Mouse (Mus musculus) embryonic stem cell, embryonic (primary cell): ENCODE measurements around the gene Mmp11.

Source experiments
- CTCF ChIA-PET, 4 experiments: fragments of 300-600 bp in 2 of 4; fragments of 350-600 bp in 2 of 4; sonication (Branson Sonifier 250); formaldehyde crosslinking; loops; one replicate each; lab custom pipeline; 2022; ENCODE audit warnings: inconsistent platforms in 2 of 4; lab: Charles Lee
- POLR2A ChIA-PET, 4 experiments: fragments of 300-600 bp in 2 of 4; fragments of 350-600 bp in 2 of 4; sonication (Branson Sonifier 250); formaldehyde crosslinking; loops; one replicate each; lab custom pipeline; 2022; ENCODE audit warnings: antibody characterized with exemption in 4 of 4, inconsistent platforms in 1 of 4; lab: Charles Lee

Gene Mmp11

DNA sequence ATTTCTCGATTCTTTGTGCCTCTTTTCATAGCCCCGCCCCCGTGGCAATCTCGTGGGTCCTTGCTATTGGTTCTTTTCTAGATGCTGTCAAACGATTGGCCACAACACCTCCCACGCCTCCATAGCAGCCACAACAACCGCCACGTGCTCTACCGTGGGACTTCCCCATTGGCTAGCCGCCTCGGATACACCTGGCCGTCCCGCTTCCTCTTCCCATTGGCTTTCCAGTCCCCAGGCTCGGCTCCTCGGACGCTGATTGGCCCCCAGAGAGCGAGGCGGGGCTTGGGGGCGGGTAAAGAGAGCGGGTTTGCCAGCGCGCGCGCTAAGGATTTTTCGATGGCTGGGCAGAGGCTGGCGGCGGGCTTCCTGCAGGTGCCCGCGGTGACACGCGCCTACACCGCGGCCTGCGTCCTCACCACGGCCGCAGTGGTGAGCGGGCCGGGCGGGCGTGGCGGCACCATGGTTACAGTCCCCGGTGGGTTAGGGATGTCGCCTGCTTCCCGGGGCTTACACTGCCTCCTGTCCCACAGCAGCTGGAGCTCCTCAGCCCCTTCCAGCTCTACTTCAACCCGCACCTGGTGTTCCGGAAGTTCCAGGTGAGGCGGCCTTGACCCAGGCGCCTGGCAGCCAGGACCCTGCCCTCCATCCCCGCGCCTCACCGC is 43.1 kb downstream of the Mmp11 start, which contains the start of gene Derl3:
TSS of gene Derl3 (plus strand) at position 325 of the 662 bp plus-strand sequence.
- ChIA-PET POLR2A (interaction anchor here (0.5 to 5.6 kb wide), 19 partner anchors 10 to 62 kb away, joined by 3 to 46 read pairs (median 4); partner anchors contain the start of genes Mmp11 (in 2 of the 4), Smarcb1 (in 2 of the 4), Chchd10 (in 1 of the 4) and Mif (in 1 of the 4)), CTCF (interaction anchor here (0.5 to 3.5 kb wide), 6 partner anchors 10 to 128 kb away, joined by 3 to 15 read pairs (median 5); partner anchors contain the start of gene Ddt (in 1 of the 4))

DNA sequence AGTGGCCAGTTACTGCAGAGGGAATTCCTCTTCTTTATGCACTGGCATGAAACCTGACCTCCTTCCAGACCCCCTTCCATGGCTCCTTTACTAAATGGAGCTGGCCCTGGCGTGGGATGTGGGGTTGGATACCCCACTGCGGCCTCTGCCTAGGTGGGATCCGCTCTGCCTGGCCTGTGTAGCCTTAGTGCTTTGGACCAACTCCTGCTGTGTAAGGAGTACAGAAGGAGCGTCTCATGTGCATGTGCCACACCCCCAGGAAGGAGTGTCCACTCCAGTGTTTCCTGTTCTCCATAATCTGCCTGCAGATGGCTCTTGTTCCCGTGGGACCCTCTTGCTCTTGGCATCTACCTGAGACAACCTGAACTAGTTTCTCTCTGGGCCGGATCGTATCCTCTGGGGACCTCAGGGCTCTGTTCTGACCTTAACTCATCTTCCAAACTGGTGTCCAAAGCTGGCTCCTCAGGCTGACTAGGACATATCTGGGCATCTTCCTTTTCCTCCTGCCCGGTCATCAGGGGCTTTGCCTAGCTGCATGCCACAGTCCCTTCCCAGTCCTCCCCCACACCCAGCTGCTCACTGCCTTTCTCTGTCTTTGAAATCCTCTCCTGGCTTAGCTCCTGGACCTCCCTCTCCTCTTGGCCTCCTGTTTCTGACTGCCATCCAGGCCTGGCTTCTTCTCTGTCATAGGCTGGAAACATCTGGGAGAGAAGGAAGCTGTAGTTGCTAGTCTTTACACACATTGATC is 46.7 kb downstream of the Mmp11 start:
- POLR2A ChIA-PET: interaction anchor here in 2 of 4 experiments (0.5 to 2.7 kb wide), 9 partner anchors 11 to 48 kb away, joined by 3 to 10 read pairs (median 5); partner anchors contain the start of gene Mif (in 1 of the 2)
- CTCF ChIA-PET: interaction anchor here in 2 of 4 experiments (0.5 kb wide), 2 partner anchors 41 to 61 kb away, joined by 7 to 9 read pairs; no protein-coding TSS in a partner anchor

DNA sequence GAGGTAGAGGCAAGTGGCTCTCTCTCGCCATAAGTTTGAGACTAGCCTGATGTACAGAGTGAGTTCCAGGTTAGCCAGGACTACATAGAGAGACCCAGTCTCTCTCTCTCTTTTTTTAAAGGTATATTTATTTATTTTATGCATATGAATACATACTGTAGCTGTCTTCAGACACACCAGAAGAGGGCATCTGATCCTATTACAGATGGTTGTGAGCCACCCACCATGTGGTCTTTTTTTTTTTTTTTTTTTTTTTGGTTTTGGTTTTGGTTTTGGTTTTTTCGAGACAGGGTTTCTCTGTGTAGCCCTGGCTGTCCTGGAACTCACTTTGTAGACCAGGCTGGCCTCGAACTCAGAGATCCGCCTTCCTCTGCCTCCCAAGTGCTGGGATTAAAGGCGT is 48.8 kb downstream of the Mmp11 start:
- CTCF ChIA-PET: interaction anchor here in 2 of 4 experiments (0.6 to 1.0 kb wide), 3 partner anchors 15 to 301 kb away, joined by 3 to 15 read pairs (median 3); partner anchors contain the start of gene Gstt2 (in 1 of the 2)
- POLR2A ChIA-PET: interaction anchor here in 3 of 4 experiments (0.6 to 3.0 kb wide), 9 partner anchors 14 to 323 kb away, joined by 3 to 18 read pairs (median 4); partner anchors contain the start of genes Mif (in 1 of the 3) and Mmp11 (in 1 of the 3)

GRCm38 (mm10) chr10:75884742-75885141 is 51.6 kb downstream of the Mmp11 start:
- ChIA-PET POLR2A (interaction anchor here in 2 of 4 experiments (0.6 to 1.4 kb wide), 3 partner anchors 31 to 53 kb away, joined by 3 to 5 read pairs (median 3); no protein-coding TSS in a partner anchor), CTCF (no interaction called here)

GRCm38 (mm10) chr10:75883232-75883552 is 53.1 kb downstream of the Mmp11 start:
- POLR2A ChIA-PET: interaction anchor here (0.7 to 16.1 kb wide), 68 partner anchors 9 to 557 kb away, joined by 3 to 260 read pairs (median 11); partner anchors contain the start of genes Mif (in 4 of the 4), Chchd10 (in 3 of the 4), Ddt (in 3 of the 4) and Gstt2 (in 3 of the 4)

GRCm38 (mm10) chr10:75882433-75883231 is 53.7 kb downstream of the Mmp11 start:
- POLR2A ChIA-PET: interaction anchor here (0.6 to 16.1 kb wide), 96 partner anchors 9 to 1054 kb away, joined by 3 to 260 read pairs (median 6); partner anchors contain the start of genes Mif (in 4 of the 4), Chchd10 (in 3 of the 4), Ddt (in 3 of the 4) and Gstt2 (in 3 of the 4)
- CTCF ChIA-PET: interaction anchor here (0.5 to 2.8 kb wide), 71 partner anchors 9 to 317 kb away, joined by 3 to 18 read pairs (median 4); partner anchors contain the start of genes Gstt2 (in 2 of the 4), Mif (in 2 of the 4), Ddt (in 1 of the 4) and Derl3 (in 1 of the 4)

More at GRCm38 (mm10) chr10:75883232-75883552, 53.1 kb downstream of the Mmp11 start:
- CTCF ChIA-PET: interaction anchor here (0.5 to 2.8 kb wide), 56 partner anchors 9 to 297 kb away, joined by 3 to 18 read pairs (median 4); partner anchors contain the start of genes Mif (in 2 of the 4), Ddt (in 1 of the 4), Derl3 (in 1 of the 4) and Gm867 (in 1 of the 4)

DNA sequence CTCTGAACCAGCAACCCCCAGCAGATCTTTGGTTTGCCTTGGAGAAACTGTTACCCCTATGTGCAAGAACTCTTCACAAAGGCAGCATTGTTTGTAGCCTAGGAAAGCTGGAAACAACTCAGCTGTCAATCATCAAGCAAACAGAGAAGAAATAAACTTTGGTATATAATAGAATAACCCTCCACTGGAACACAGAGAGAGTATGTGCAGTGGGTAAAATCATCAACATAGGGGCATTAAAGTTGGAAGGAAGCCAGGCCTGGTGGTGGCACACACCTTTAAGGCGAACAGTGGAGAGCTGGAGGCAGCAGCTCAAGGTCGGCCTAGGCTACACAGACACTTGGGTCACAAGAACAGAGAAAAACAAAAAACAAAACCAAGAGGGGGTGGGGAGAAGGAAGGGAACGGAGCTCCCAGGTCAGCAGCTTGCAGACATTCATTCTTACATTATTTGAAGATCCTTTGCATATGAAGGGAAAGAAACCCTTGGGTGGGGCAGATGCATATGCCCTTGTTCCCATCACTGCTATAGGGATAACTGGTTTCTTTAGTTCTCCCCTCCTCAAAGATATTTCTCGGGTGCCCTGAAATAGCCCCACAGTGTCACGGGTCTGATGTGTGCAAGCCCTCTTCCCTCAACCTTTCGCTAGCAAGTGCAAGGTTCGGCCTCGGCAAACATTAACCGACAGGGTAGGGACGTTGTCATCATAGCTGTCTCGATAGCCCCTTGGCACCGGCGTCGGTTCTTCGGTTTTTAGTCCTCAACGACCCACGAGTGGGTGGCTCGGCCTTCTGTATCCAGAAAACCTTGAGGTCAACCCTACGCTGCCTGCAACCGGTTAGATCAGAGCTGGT is 54.5 kb downstream of the Mmp11 start:
- ChIA-PET CTCF (interaction anchor here (0.6 to 2.8 kb wide), 37 partner anchors 8 to 1636 kb away, joined by 3 to 15 read pairs (median 4); partner anchors contain the start of genes Gstt2 (in 2 of the 4), Ddt (in 1 of the 4), Derl3 (in 1 of the 4) and Mif (in 1 of the 4)), POLR2A (interaction anchor here (0.6 to 16.1 kb wide), 89 partner anchors 9 to 1054 kb away, joined by 3 to 260 read pairs (median 7); partner anchors contain the start of genes Mif (in 4 of the 4), Chchd10 (in 3 of the 4), Ddt (in 3 of the 4) and Gstt2 (in 3 of the 4))

DNA sequence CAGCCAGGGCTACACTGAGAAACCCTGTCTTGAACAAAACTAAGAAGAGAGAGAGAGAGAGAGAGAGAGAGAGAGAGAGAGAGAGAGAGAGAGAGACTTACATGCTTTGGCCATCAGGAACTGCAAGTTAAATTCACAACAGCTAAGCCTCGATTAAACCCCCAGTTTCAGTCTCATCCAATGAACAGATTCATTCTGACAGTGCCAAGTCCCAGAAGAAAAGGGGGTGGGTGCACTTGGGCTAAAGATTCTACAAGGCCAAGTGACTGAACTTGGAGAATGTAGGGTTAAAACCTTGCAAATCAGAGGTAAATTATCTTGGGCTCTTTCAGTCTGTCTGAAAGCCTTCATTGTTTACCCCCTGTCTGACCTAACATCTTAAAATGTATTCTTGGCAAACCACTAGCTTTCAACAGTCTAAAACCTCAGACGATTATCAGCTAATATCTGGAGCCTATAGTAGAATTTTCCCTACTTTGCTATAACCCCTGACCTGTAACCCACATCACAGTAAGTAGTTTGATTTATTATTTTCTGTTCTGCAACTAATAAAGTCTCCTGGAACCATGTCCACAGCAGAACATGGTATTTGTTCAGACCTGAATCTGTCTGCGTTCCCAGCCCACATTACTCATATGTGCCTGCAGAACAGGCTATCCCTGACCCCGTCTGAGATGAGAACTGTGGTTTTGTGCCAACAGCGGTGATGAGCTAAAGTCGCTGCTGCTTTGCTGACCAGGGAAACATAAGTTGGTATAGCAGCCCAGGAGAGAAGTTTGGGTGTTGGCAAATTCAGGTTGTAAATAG is 55.3 kb downstream of the Mmp11 start:
- ChIA-PET CTCF (interaction anchor here (0.5 to 2.8 kb wide), 13 partner anchors 20 to 177 kb away, joined by 3 to 15 read pairs (median 4); partner anchors contain the start of gene Gstt2 (in 1 of the 4)), POLR2A (interaction anchor here (0.6 to 16.1 kb wide), 65 partner anchors 8 to 464 kb away, joined by 3 to 260 read pairs (median 10); partner anchors contain the start of genes Mif (in 4 of the 4), Chchd10 (in 3 of the 4), Gstt2 (in 3 of the 4) and Mmp11 (in 3 of the 4))

DNA sequence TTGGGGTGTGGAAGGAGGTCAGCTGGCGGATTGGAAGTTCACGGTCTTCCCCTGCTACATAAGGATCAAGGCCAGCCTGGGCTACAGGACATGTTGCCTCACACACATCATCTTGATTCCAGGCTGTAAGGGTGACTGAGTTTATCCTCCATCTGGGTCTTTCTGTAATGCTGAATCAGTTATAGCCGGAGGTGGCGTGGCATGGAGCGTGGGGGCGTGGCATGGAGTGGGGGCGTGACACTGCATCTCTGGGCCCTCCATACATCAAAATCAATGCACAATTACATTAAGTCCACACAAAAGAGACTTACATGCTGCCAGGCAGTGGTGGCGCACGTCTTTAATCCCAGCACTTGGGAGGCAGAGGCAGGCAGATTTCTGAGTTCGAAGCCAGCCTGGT is 55.9 kb downstream of the Mmp11 start:
- ChIA-PET CTCF (interaction anchor here in 2 of 4 experiments (0.5 to 1.0 kb wide), 3 partner anchors 27 to 136 kb away, joined by 3 to 4 read pairs (median 4); no protein-coding TSS in a partner anchor), POLR2A (interaction anchor here (0.6 to 16.1 kb wide), 22 partner anchors 9 to 116 kb away, joined by 3 to 260 read pairs (median 19); partner anchors contain the start of genes Mif (in 4 of the 4), Gstt2 (in 2 of the 4), Mmp11 (in 2 of the 4) and Cabin1 (in 1 of the 4))

DNA sequence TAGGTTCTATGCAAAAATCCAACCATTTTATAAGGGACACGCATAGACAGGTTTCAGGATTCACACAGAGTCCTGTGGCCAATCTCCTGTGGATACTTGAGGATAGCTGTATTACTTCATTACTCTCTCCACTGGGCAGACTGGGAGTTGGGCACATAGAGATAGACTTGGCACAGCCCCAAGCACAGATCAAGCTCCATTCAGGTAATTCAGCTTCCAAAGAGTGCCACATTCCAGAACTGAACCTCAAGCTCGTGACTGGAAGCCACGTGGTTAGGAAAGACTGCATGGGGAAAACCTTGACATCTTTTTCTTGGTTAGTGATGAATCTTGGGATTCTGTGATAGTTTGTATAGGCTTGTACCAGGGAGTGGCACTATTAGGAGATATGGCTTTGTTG is 57.5 kb downstream of the Mmp11 start:
- CTCF ChIA-PET: no interaction called here
- POLR2A ChIA-PET: interaction anchor here (0.7 to 16.1 kb wide), 31 partner anchors 9 to 243 kb away, joined by 3 to 260 read pairs (median 4); partner anchors contain the start of genes Mif (in 4 of the 4), Gstt2 (in 3 of the 4), Chchd10 (in 2 of the 4) and Mmp11 (in 2 of the 4)

DNA sequence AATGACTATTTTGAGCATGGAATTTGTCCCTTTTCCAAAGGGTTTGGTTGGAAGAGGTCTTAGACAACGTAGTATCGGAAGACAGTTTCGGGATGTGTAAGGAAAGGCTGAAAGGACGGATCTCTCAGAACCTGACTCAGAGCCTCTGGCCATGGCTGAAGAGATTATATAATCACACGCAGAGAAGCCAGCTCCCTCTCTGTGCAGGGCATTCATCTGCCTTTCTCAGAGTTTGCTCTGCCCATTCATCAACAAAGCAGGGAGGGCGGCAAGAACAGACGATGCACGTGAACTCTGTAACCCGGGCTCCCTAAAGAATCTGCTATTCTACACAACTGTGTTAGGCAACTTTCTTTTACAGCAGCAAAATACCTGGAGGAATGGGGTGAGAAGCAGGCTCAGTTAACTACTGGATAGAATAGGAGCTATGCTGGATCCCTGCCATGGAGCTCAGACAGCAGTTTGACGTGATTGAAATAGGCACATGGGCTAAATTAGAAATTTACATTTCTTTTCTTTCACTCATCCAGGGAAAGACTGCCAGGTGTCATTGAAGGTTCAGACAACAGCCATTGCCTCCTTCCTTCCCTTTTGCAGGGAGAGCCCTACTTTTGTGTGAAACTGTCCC is 62.6 kb downstream of the Mmp11 start:
- ChIA-PET POLR2A (interaction anchor here in 3 of 4 experiments (0.6 to 16.1 kb wide), 23 partner anchors 8 to 225 kb away, joined by 3 to 260 read pairs (median 7); partner anchors contain the start of genes Mif (in 3 of the 3), Gstt2 (in 2 of the 3), Cabin1 (in 1 of the 3) and Ddt (in 1 of the 3)), CTCF (interaction anchor here (0.5 to 1.6 kb wide), 4 partner anchors 9 to 35 kb away, joined by 3 to 8 read pairs (median 6); no protein-coding TSS in a partner anchor)
